Mouse (Mus musculus) liver, adult (tissue): ENCODE data around the gene Nup210.

ENCODE experiments used
- GATA4 ChIP-seq: IDR thresholded peaks from 2 replicates; pipeline ENCODE4 v1.6.1; 2014; ENCODE audit warnings: mild to moderate bottlenecking, low read length; ENCODE audit not compliant: insufficient replicate concordance

Gene Nup210

GRCm38 (mm10) chr6:90988299-90988625 is 128.4 kb downstream of the Nup210 start:
- no peak for TF ChIP-seq GATA4

GRCm38 (mm10) chr6:90987561-90988298 is 128.9 kb downstream of the Nup210 start:
- no peak for TF ChIP-seq GATA4

GRCm38 (mm10) chr6:90984101-90984500 is 132.5 kb downstream of the Nup210 start:
- no peak for TF ChIP-seq GATA4

- TF ChIP-seq GATA4: no peak
Observed at GRCm38 (mm10) chr6:90974279-90974678, 142.3 kb downstream of the Nup210 start.

- TF ChIP-seq GATA4: no peak
Observed at GRCm38 (mm10) chr6:90969341-90969871, 147.2 kb downstream of the Nup210 start.
